Mouse (Mus musculus): ENCODE measurements around the gene Dtnb. TPM values are rescaled to one million over a fixed set of nuclear protein-coding genes. Genes with fewer than 3 reads are reported as not detected.
A peak's percentile ranks its signal among the peaks of the same experiment; 100 is the strongest.
"Not testable (repeated sequence)": the region's sequence is repeated elsewhere in the genome, so short reads cannot be mapped to it uniquely, and the experiment has no call there.

Dtnb gene
- 32.0 and 34.3 TPM in 2 replicates for polyA plus RNA-seq (2015; fragmentation: Nextera tagmentation; extraction: Ambion mirVana)

GRCm38 (mm10) chr12:3571787-3572580 lies at the start of gene Dtnb:
Dtnb (plus strand) TSS chr12:3572381.
- WGBS, result 2% methylated on average over 47 of the region's 85 CpGs
- H3K9ac ChIP-seq, result peak within 1 kb of the TSS; percentile 83
- H3K36me3 ChIP-seq, result no peaks in the 10 kb centered on the region

GRCm38 (mm10) chr12:3525536-3525935 lies 46.6 kb upstream of the Dtnb start:
- Histone ChIP-seq H3K4me3 (no peak overlapping the region), H3K27me3 (no peaks in the 10 kb centered on the region), H3K9ac (no peak overlapping the region), H3K9me3 (no peaks in the 10 kb centered on the region), H3K36me3 (no peaks in the 10 kb centered on the region), H3K4me2 (no peak overlapping the region), H3K4me1 (no peaks in the 10 kb centered on the region), H3K27ac (no peak overlapping the region)
- no peak for ATAC-seq (ENCODE audit: borderline replicate concordance, extremely low read depth, low FRiP score, low TSS enrichment)
- WGBS, result 86% methylated on average over 5 of the region's 5 CpGs

More at GRCm38 (mm10) chr12:3571787-3572580, at the start of gene Dtnb:
- Histone ChIP-seq H3K4me2 (peak within 1 kb of the TSS; percentile 78), H3K4me1 (peaks cover 7% of the 10 kb centered on the region), H3K27me3 (no peaks in the 10 kb centered on the region), H3K27ac (peak within 1 kb of the TSS; percentile 93), H3K4me3 (peak within 1 kb of the TSS; percentile 90), H3K9me3 (no peaks in the 10 kb centered on the region)
- ATAC-seq (ENCODE audit: borderline replicate concordance, extremely low read depth, low FRiP score, low TSS enrichment), result peak; percentile 86

GRCm38 (mm10) chr12:3535446-3535845 lies 36.7 kb upstream of the Dtnb start:
- not testable (repeated sequence) for H3K4me3 ChIP-seq; ATAC-seq (ENCODE audit: borderline replicate concordance, extremely low read depth, low FRiP score, low TSS enrichment); H3K4me1 ChIP-seq; H3K9me3 ChIP-seq; H3K27ac ChIP-seq; H3K27me3 ChIP-seq; H3K36me3 ChIP-seq; H3K4me2 ChIP-seq; H3K9ac ChIP-seq
- 92% methylated on average over 1 of the region's 1 CpGs for WGBS

GRCm38 (mm10) chr12:3537616-3538015 lies 34.6 kb upstream of the Dtnb start:
- H3K9me3 ChIP-seq, result no peaks in the 10 kb centered on the region
- no peak overlapping the region for H3K4me3 ChIP-seq
- no peaks in the 10 kb centered on the region for H3K27me3 ChIP-seq
- no peak overlapping the region for H3K9ac ChIP-seq
- ATAC-seq (ENCODE audit: borderline replicate concordance, extremely low read depth, low FRiP score, low TSS enrichment), result no peak
- no peaks in the 10 kb centered on the region for H3K4me1 ChIP-seq
- no peak overlapping the region for H3K4me2 ChIP-seq
- H3K36me3 ChIP-seq, result no peaks in the 10 kb centered on the region
- no peak overlapping the region for H3K27ac ChIP-seq
- WGBS, result 50% methylated on average over 3 of the region's 3 CpGs

GRCm38 (mm10) chr12:3538036-3538435 lies 34.1 kb upstream of the Dtnb start:
- 78% methylated on average over 1 of the region's 1 CpGs for WGBS
- H3K4me2 ChIP-seq, result no peak overlapping the region
- no peaks in the 10 kb centered on the region for H3K9me3 ChIP-seq
- no peak for ATAC-seq (ENCODE audit: borderline replicate concordance, extremely low read depth, low FRiP score, low TSS enrichment)
- no peak overlapping the region for H3K4me3 ChIP-seq
- H3K9ac ChIP-seq, result no peak overlapping the region
- H3K27ac ChIP-seq, result no peak overlapping the region
- no peaks in the 10 kb centered on the region for H3K36me3 ChIP-seq
- no peaks in the 10 kb centered on the region for H3K4me1 ChIP-seq
- no peaks in the 10 kb centered on the region for H3K27me3 ChIP-seq

- 57% methylated on average over 2 of the region's 2 CpGs for WGBS
- Histone ChIP-seq H3K4me2 (no peak overlapping the region), H3K9me3 (no peaks in the 10 kb centered on the region), H3K27ac (no peak overlapping the region), H3K27me3 (no peaks in the 10 kb centered on the region), H3K4me1 (no peaks in the 10 kb centered on the region), H3K9ac (no peak overlapping the region), H3K36me3 (no peaks in the 10 kb centered on the region), H3K4me3 (no peak overlapping the region)
- no peak for ATAC-seq (ENCODE audit: borderline replicate concordance, extremely low read depth, low FRiP score, low TSS enrichment)
These were observed 32.6 kb upstream of the Dtnb start for GRCm38 (mm10) chr12:3539605-3540004.

GRCm38 (mm10) chr12:3540871-3541270 lies 31.3 kb upstream of the Dtnb start:
- Histone ChIP-seq H3K4me1 (no peaks in the 10 kb centered on the region), H3K36me3 (no peaks in the 10 kb centered on the region), H3K9ac (no peak overlapping the region), H3K27me3 (no peaks in the 10 kb centered on the region), H3K4me3 (no peak overlapping the region), H3K4me2 (no peak overlapping the region), H3K27ac (no peak overlapping the region), H3K9me3 (no peaks in the 10 kb centered on the region)
- no peak for ATAC-seq (ENCODE audit: borderline replicate concordance, extremely low read depth, low FRiP score, low TSS enrichment)
- 83% methylated on average over 7 of the region's 7 CpGs for WGBS

GRCm38 (mm10) chr12:3545451-3545850 lies 26.7 kb upstream of the Dtnb start:
- H3K9me3 ChIP-seq, result no peaks in the 10 kb centered on the region
- H3K27me3 ChIP-seq, result no peaks in the 10 kb centered on the region
- no peaks in the 10 kb centered on the region for H3K36me3 ChIP-seq
- ATAC-seq (ENCODE audit: borderline replicate concordance, extremely low read depth, low FRiP score, low TSS enrichment), result no peak
- no peak overlapping the region for H3K27ac ChIP-seq
- H3K4me1 ChIP-seq, result 0 out of 2 replicates have a peak, but pooled peaks cover 2% of the 10 kb centered on the region
- 76% methylated on average over 3 of the region's 3 CpGs for WGBS
- no peak overlapping the region for H3K9ac ChIP-seq
- no peak overlapping the region for H3K4me3 ChIP-seq
- no peak overlapping the region for H3K4me2 ChIP-seq

GRCm38 (mm10) chr12:3546121-3546658 lies 26.0 kb upstream of the Dtnb start:
- ATAC-seq (ENCODE audit: borderline replicate concordance, extremely low read depth, low FRiP score, low TSS enrichment), result no peak
- Histone ChIP-seq H3K4me3 (no peak overlapping the region), H3K4me2 (no peak overlapping the region), H3K36me3 (no peaks in the 10 kb centered on the region), H3K9me3 (no peaks in the 10 kb centered on the region), H3K4me1 (0 out of 2 replicates have a peak, but pooled peaks cover 4% of the 10 kb centered on the region), H3K27me3 (no peaks in the 10 kb centered on the region), H3K9ac (no peak overlapping the region), H3K27ac (no peak overlapping the region)
- 29% methylated on average over 4 of the region's 4 CpGs for WGBS

GRCm38 (mm10) chr12:3546781-3547180 lies 25.4 kb upstream of the Dtnb start:
- 44% methylated on average over 6 of the region's 6 CpGs for WGBS
- no peaks in the 10 kb centered on the region for H3K36me3 ChIP-seq
- H3K27me3 ChIP-seq, result no peaks in the 10 kb centered on the region
- no peak overlapping the region for H3K4me3 ChIP-seq
- no peak for ATAC-seq (ENCODE audit: borderline replicate concordance, extremely low read depth, low FRiP score, low TSS enrichment)
- no peak overlapping the region for H3K9ac ChIP-seq
- no peak overlapping the region for H3K4me2 ChIP-seq
- no peaks in the 10 kb centered on the region for H3K9me3 ChIP-seq
- H3K27ac ChIP-seq, result no peak overlapping the region
- H3K4me1 ChIP-seq, result 0 out of 2 replicates have a peak, but pooled peaks cover 4% of the 10 kb centered on the region

- no peak overlapping the region for H3K27ac ChIP-seq
- no peaks in the 10 kb centered on the region for H3K27me3 ChIP-seq
- no peak overlapping the region for H3K4me3 ChIP-seq
- no peak overlapping the region for H3K9ac ChIP-seq
- no peak for ATAC-seq (ENCODE audit: borderline replicate concordance, extremely low read depth, low FRiP score, low TSS enrichment)
- no peaks in the 10 kb centered on the region for H3K36me3 ChIP-seq
- WGBS, result 55% methylated on average over 4 of the region's 4 CpGs
- H3K4me1 ChIP-seq, result 0 out of 2 replicates have a peak, but pooled peaks cover 4% of the 10 kb centered on the region
- no peaks in the 10 kb centered on the region for H3K9me3 ChIP-seq
- H3K4me2 ChIP-seq, result no peak overlapping the region
These were observed 24.7 kb upstream of the Dtnb start for GRCm38 (mm10) chr12:3547506-3547905.

- H3K9ac ChIP-seq, result no peak overlapping the region
- no peak overlapping the region for H3K4me3 ChIP-seq
- 0 out of 2 replicates have a peak, but pooled peaks cover 4% of the 10 kb centered on the region for H3K4me1 ChIP-seq
- no peaks in the 10 kb centered on the region for H3K9me3 ChIP-seq
- WGBS, result 63% methylated on average over 3 of the region's 3 CpGs
- H3K4me2 ChIP-seq, result no peak overlapping the region
- H3K27ac ChIP-seq, result no peak overlapping the region
- no peaks in the 10 kb centered on the region for H3K36me3 ChIP-seq
- no peak for ATAC-seq (ENCODE audit: borderline replicate concordance, extremely low read depth, low FRiP score, low TSS enrichment)
- H3K27me3 ChIP-seq, result no peaks in the 10 kb centered on the region
These were observed 24.3 kb upstream of the Dtnb start for GRCm38 (mm10) chr12:3547911-3548310.
